Mouse (Mus musculus): ENCODE data around the gene Nxph3. TPM values are rescaled to one million over a fixed set of nuclear protein-coding genes. Genes with fewer than 3 reads are reported as not detected.
A peak's percentile ranks its signal among the peaks of the same experiment; 100 is the strongest.

Nxph3 gene
- under 1 TPM; 0.27 to 0.33 TPM for total RNA-seq (2021)
- long read RNA-seq, experiment 1, partial matches to known transcripts, result 0 of 1 reads
- long read RNA-seq, experiment 1, other reads (novel, unspliced or antisense), result 1 of 1 reads
- long read RNA-seq, experiment 2, result 0 reads

DNA sequence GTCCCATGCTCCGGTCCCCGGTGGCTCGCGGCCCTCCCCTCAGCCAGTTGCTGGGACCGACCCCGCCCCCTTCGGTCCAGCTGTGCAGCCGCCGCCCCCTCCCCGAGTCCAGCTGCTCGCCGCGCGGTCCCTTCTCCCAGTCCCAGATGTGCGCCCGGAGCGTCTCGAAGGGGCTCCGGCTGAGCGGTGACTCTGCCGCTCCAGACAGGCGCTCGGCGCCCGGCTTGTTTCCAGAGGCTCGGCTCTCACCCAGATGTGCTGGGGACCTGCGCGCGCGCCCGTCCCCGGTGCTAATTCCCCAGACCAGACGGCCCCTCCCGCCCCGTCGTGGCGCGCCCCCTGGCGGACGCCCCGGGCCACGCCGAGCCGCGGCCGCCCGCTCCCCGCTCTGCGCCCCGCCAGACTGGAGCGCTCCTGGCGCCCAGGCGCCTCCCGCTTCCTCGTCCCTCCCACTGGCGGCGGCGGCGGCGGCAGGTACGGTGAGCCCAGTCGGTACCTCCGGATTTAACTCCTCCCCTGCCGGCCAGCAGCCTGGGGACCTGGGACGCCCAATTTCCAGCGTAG, at the start of gene Nxph3:
Gene Nxph3 (minus strand): TSS at position 273 of the 564 bp plus-strand sequence.
- DNase-seq (ENCODE audit: low spot score), result peak; percentile 68

DNA sequence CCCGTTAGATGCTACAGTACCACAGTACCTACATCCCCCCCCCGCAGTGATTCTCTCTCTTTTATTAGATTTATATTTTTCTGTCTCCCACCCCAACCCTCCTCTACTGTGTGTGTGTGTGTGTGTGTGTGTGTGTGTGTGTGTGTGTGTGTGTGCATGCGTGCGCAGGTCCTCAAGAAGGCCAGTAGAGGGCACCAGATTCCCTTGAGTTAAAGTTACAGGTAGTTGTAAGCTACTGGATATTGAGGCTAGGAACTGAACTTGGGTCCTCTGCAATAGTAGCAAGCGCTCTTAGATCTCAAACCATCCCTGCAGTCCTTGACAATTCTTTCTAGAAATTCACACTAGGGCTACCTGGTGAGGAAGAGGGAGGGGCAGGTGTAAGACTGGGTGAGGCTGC, 49.5 kb upstream of the Nxph3 start:
- DNase-seq (ENCODE audit: low spot score), result no peak

DNA sequence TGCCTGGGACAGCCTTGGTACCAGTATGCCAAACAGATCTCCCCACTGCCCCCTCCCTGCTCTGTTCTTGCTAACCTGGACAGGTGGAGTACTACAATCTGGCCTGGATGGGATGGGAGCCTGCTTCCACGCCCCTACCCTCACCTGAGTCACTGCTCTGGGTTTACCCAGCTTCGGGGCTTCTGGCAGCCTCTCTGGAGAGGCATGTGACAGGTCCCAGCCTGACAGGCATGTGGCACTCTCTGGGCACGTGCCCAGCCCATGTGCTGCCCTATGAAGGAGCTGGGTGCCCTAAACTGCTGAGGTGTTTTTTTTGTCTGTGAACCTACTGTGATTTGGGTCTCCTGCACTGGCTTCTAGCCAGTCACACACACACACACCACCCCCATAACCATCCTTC, 46.4 kb upstream of the Nxph3 start:
- DNase-seq (ENCODE audit: low spot score), result no peak

DNA sequence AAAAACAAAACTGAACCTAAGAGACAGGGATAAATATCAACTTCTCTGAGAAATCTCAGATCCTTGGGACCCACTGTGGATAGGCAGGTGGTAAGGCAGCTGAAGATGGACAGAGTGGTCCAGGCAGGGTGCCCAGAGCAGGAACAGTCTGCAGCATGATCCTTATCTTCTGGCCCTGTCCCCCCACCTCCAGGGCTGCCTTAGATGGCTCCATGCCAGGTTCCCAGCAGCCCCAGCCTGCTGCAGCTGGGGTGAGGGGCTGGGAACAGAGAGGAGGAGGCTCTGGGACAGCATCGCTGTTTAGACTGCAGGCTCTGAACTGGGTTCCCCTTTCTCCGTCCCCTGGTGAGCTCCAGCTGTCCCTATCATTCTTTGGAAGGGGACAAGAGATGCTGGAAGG, 45.4 kb upstream of the Nxph3 start:
- no peak for DNase-seq (ENCODE audit: low spot score)

- DNase-seq (ENCODE audit: low spot score), result no peak
Observed at GRCm38 (mm10) chr11:95557719-95558118, 43.3 kb upstream of the Nxph3 start.

- no peak for DNase-seq (ENCODE audit: low spot score)
Observed at GRCm38 (mm10) chr11:95557032-95557431, 42.7 kb upstream of the Nxph3 start.

DNA sequence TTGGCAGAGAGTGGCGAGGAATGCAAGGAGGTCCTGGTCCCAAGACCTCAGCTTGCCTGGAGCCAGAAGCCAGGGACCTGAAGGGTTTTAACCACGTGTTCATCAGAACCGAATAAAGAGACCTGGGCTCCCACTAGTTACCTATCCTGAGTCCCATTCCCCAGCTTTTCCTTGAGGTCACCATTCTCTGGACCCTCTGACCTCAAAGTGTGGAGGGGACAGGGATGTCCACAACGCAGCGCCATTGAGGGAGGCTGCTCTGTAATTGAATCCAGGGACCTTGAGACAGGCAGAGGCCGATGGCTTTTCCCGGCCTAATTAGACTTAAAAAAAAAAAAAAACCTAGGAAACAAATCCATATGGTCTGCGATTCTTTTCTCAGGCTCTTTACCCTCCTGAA, 40.9 kb upstream of the Nxph3 start:
- no peak for DNase-seq (ENCODE audit: low spot score)

- no peak for DNase-seq (ENCODE audit: low spot score)
Observed at GRCm38 (mm10) chr11:95550301-95551021, 36.1 kb upstream of the Nxph3 start.

DNA sequence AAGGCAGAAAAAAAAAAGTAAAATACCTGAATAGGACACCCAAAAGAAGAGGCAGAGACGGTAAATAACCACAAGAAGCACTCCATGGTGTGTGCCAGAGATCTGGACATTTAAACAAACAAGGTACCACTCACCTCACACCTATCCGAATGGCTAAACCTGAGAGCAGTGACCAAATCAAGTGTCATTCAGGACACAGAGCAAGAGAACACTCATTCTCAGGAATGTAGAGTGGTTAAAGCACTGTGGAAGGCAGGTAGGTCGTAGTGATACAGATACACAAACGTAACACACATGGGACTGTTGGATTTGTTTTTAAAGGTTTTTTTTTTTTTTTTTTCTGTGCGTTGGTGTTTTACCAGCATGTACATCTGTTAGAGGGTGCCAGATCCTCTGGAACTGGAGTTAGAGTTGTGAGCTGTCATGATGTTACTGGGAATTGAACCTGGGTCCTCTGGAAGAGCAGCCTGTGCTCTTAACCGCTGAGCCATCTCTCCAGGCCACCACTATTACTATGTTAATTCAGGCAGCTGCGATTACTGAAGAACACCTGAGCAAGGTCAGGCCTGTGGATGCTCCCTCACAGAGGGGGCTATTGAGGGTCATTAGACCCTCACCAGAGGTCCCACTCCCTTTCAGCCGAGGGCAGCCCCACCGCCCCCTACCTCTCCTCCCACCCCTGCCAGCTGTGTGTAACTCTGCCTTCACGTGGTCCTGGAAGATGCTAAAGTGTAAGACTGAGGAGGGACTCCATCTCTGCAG, 31.8 kb upstream of the Nxph3 start:
- no peak for DNase-seq (ENCODE audit: low spot score)

DNA sequence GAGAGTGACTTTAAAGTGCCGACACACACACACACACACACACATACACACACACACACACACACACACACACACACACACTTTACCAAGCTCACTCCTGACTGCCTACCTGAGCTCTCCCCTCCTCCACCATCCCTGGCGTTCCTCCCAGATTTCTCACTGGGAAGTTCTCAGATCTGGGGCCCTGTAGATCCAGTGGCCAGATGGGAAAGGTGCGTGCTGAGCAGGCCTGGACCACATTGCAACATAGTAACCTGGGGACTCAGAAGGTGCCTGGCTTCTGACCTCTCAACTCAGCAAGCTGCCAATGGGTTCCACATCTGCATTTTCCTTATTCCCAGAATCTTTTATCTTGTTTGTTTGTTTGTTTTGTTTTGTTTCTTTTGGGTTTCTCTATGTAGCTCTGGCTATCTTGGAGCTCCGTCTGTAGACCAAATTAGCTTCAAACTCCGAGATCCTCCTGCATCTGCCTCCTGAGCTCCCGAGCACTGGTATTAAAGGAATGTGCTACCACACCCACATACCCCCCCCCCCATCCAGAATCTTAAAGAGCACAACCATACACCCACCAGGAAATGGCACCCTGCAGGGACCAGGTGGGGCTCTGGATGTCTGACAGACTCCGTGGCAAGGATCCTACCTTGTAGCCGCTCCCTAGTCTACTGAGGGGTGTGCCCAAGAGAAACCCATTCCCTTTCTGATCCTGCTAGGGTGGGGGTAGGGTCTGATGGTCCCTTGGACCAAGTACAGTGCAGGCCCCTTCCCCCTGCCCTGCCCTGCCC, 30.4 kb upstream of the Nxph3 start:
- no peak for DNase-seq (ENCODE audit: low spot score)

DNA sequence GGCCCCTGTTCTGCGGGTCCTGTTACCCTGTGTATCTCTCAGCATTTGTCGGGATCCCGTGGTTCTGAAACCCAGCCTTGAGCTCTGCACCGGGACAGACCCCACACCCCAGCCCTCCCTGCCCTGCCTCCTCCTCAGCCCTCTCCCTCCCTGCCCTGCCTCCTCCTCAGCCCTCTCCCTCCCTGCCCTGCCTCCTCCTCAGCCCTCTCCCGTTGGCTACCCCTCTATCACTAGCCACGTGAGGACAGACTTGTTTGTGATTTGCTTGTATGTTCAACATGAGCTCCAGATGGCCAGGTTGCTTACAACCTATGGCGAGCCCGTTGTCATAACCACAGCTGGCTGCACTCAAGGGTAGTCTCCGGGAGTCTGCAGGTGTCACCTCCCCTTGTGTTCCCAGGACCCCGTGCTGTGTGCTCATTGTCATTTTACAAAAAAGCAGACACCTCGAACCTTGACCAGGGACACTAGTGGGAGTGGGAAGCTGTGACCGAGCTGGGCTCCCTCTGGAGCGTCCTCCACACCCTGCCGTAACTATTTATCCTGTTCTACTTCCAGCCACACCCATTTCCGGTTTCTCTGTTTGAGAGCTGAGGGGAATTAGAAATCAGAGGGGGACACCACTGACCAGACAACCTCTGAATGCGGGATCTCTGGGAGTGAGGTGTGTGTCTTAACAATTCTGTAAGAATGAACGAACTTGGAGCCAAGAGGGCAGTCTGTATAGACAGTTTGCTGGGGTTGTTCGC, 26.4 kb upstream of the Nxph3 start:
- no peak for DNase-seq (ENCODE audit: low spot score)

DNA sequence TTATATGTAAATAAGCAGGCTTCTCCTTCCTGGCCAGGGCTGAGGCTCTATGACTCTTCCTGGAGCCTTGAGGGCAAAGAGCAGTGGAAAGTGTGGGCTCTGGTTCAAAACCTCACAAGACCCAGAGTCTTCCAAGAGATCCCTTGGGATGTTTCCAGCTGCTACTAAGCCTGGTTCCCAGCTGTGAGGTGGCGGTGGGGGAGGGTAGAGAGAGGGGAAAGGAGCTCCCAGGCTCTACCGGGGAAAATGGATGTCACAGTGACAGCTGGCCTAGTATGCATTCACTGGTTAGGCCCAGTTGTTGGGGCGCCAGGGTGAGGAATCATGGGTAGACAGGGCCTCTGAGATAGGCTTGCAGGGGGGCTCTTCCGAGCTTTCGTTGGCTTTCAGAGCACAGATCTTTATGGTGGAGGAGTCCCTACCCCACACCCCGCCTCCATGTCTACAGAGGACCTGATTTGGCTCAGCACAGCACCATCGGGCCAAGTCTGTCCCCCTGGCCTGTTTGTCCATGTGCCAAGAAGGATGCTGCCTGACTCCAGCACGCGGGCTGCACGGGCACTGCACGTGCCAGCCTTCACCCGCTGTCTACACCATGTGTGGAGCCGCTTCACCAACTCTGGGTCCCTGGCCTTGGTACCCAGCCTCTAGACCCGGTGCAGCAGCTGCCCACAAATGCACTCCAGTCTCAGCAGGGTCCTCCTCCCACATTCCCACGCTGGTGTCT, 24.2 kb upstream of the Nxph3 start:
- no peak for DNase-seq (ENCODE audit: low spot score)

DNA sequence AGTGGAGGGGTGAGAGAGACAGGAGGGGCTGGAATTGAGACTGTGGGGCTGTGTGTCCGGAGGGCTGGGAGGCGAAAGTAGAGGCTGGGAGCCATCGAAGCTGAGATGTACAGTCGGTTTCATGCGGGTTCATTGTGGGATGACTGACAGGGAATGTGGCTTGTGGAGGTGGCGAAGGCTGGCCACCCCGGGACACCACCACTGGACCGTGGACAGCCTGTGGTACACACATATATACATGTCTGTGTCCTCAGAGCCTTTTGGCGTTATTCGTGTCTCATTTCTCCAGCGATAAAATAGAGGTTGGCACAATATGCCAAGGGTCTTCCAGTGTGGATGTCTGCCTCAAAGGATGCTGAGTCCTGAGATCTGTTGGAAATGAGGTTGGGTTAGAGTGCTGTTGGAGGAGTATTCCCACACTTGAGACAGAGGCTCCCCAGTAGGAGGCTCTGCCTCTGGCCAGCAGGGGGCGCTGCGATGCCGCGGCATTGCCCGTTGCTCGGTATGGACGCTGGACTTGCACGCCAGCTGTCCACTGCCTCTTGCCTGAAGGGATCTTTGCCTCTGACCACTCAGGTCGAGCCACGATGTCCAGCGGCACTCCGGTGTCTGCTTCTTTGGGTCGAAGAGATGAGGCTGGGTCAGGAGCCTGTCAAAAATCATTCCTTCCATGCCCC, 19.3 kb upstream of the Nxph3 start:
- DNase-seq (ENCODE audit: low spot score), result peak; percentile 90

DNA sequence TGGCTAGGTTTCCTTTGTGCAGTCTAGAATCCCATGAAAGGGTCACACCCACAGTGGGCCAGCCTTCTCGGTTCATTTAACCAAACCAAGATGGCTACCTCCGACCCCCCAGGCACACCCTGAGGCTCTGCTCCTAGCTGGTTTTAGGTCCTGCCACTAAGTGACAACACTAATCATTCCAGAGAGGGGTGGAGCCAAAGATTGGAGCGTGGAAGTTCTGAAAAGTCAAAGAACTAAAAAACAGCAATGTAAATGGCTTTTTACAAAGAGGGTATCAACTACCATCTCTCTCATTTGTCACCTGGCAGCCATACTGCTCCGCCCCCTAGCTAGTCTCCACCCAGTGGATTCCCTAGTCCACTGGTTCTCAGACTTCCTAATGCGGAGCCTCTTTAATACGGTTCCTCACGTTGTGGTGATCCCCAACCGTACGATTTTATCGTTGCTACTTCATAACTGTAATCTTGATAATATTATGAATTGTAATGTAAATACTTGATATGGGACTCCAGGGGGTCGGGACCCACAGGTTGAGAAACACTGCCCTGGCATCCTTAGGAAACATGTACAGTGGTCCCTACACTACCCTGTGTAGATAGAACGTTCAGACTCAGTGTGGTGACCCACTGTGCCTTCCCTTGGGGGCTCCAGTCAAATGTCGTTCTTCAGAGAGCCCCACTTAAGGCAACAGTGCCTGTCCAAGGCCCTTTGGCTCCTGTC, 18.1 kb upstream of the Nxph3 start:
- no peak for DNase-seq (ENCODE audit: low spot score)

GRCm38 (mm10) chr11:95528231-95528630, 13.9 kb upstream of the Nxph3 start:
- DNase-seq (ENCODE audit: low spot score), result no peak

DNA sequence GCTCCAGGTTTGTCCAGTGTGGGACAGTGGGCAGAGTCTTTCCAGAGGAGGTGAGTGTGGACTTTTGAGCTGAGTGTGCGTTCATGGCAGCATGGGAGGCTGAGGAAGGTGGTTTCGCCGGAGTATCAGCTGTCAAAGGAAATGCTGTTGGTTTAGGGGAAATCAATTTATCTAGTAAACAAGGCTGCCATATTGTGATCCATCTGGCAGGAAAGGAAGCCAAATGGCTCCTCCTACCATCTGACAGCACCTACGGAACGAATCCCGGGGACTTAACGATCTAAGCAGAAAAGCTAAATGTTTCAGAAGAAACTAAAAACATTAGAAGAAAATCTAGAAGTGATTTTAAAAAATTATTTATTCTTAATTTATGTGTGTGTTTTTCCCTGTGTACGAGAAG, 12.9 kb upstream of the Nxph3 start:
- DNase-seq (ENCODE audit: low spot score), result no peak

DNA sequence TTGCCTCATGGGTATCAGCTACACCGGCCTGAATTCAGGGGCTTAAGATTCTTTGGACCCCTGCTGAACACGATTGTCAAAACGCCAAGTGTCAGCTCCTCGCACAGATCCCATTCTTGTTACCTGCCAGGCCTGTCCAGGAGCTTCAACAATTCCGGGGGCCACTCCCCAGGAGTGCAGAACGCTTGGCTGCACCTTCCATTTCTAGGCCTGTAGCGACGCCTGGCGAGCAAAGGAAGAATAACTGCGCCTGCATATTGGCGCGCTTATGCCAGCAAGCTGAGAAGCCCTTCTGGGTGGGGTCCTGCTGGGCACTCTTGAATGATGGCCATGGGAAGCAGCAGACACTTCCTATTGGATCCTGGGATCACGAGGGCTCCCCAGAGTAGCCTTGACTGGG, 7.2 kb upstream of the Nxph3 start:
- peak; percentile 79 for DNase-seq (ENCODE audit: low spot score)

DNA sequence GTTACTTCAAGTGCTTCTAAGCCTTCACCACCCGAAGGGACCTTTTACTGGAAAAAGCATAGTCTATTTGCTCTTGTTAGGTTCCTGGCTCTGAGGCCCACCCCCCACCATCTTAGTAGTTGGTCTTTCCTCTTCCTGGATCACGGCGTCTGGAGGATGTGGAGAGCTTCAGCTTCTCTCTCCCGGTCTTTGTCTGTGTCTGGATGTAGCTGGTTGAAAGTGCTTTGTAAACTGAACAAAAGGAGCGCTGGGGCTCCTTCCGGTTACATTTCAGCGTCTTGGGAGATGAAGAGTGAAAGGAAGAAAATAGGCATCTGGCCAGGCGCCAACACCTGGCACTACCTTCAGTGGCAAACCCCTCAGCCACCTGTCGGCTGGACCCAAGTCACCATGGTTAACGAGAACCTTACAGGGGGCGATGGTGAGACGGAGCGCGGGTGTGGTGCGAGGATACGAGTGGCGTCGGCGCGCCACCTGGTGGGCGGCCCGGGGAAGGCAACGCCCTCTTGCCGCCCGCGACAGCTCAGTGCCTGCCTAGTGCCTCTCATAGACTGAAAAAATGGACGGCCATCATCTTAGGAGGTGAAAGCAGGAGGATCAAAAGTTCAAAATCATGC, 6.2 kb upstream of the Nxph3 start:
- peak; percentile 84 for DNase-seq (ENCODE audit: low spot score)

- no peak for DNase-seq (ENCODE audit: low spot score)
Observed at GRCm38 (mm10) chr11:95519996-95520395, 5.6 kb upstream of the Nxph3 start.

Measured in gastrocnemius, adult 18-20 months (tissue).